Mouse (Mus musculus): ENCODE measurements at regions not wholly inside any gene's neighbourhood (a gene's known extent, or its start where the extent isn't known, plus 50 kb on each side); places are given as distances from the start of the nearest gene placed in this dataset.
"Not testable (repeated sequence)": the region's sequence is repeated elsewhere in the genome, so short reads cannot be mapped to it uniquely, and the experiment has no call there.

- DNase-seq (ENCODE audit: low spot score): no peak
Measured at GRCm38 (mm10) chr12:71532708-71533450, 223.2 kb downstream of the Dact1 start.

GRCm38 (mm10) chr12:71533701-71534100 is 224.0 kb downstream of the Dact1 start:
- no peak for DNase-seq (ENCODE audit: low spot score)

GRCm38 (mm10) chr12:71534199-71534598 is 224.5 kb downstream of the Dact1 start:
- no peak for DNase-seq (ENCODE audit: low spot score)

- DNase-seq (ENCODE audit: low spot score): no peak
Measured at GRCm38 (mm10) chr12:71535251-71535650, 225.6 kb downstream of the Dact1 start.

- not testable (repeated sequence) for DNase-seq (ENCODE audit: low spot score)
Measured at GRCm38 (mm10) chr12:71535831-71536230, 226.1 kb downstream of the Dact1 start.

- no peak for DNase-seq (ENCODE audit: low spot score)
Measured at GRCm38 (mm10) chr12:71538691-71539090, 229.0 kb downstream of the Dact1 start.

GRCm38 (mm10) chr12:71540279-71540678 is 230.6 kb downstream of the Dact1 start:
- no peak for DNase-seq (ENCODE audit: low spot score)

GRCm38 (mm10) chr12:71541961-71542360 is 232.3 kb downstream of the Dact1 start:
- no peak for DNase-seq (ENCODE audit: low spot score)

GRCm38 (mm10) chr12:71543571-71544119 is 234.0 kb downstream of the Dact1 start:
- no peak for DNase-seq (ENCODE audit: low spot score)

GRCm38 (mm10) chr12:71544401-71545159 is 234.9 kb downstream of the Dact1 start:
- no peak for DNase-seq (ENCODE audit: low spot score)

- no peak for DNase-seq (ENCODE audit: low spot score)
Measured at GRCm38 (mm10) chr12:71546523-71547265, 237.0 kb downstream of the Dact1 start.

GRCm38 (mm10) chr12:71549336-71549735 is 239.7 kb downstream of the Dact1 start:
- DNase-seq (ENCODE audit: low spot score): no peak

- DNase-seq (ENCODE audit: low spot score): no peak
Measured at GRCm38 (mm10) chr12:71554212-71554611, 244.5 kb downstream of the Dact1 start.

GRCm38 (mm10) chr12:71561259-71561658 is 251.6 kb downstream of the Dact1 start:
- no peak for DNase-seq (ENCODE audit: low spot score)

- DNase-seq (ENCODE audit: low spot score): no peak
Measured at GRCm38 (mm10) chr12:71561918-71562572, 252.4 kb downstream of the Dact1 start.

GRCm38 (mm10) chr12:71563219-71563618 is 253.5 kb downstream of the Dact1 start:
- DNase-seq (ENCODE audit: low spot score): no peak

- no peak for DNase-seq (ENCODE audit: low spot score)
Measured at GRCm38 (mm10) chr12:71566371-71566770, 256.7 kb downstream of the Dact1 start.

GRCm38 (mm10) chr12:71568251-71568650 is 258.6 kb downstream of the Dact1 start:
- no peak for DNase-seq (ENCODE audit: low spot score)

- no peak for DNase-seq (ENCODE audit: low spot score)
Measured at GRCm38 (mm10) chr12:71568880-71569390, 259.3 kb downstream of the Dact1 start.

- DNase-seq (ENCODE audit: low spot score): no peak
Measured at GRCm38 (mm10) chr12:71569662-71570061, 260.0 kb downstream of the Dact1 start.

GRCm38 (mm10) chr12:71570116-71570515 is 260.4 kb downstream of the Dact1 start:
- DNase-seq (ENCODE audit: low spot score): no peak

Measured in ovary, postnatal 14 days (tissue).